Mouse (Mus musculus) neural tube, embryonic 10.5 days (tissue): Measurements from ENCODE around the gene Unc13c.
A peak's percentile ranks its signal among the peaks of the same experiment; 100 is the strongest.

Source experiments
- DNase-seq: peaks from one replicate; pipeline ENCODE4 v3.0.0-alpha.2; 2017; ENCODE audit warnings: low spot score; ENCODE audit errors: extremely low spot score

Unc13c gene

DNA sequence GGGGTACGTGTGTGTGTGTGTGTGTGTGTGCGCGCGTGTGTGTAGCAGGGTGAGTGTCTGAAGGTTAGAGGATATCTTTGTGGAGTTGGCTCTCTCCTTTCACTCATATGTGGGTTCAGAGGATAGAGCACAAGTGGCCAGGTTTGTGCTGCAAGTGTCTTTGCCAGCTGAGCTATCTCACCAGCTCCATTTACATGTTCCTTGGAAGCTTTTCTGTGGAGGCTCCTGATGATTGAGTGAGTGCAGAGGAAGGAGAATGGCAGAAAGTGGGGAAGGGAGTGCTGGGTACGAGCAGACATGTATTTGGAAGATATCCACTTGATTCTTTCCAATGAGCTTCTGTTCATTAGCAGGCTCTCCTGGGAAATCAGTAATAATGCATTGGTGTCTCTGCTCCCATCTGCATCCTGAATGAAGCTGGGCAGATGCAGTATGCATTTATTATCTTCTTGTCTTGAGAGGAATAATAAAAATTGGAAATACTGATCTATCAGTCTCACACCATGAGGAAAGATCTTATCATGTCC, 86.3 kb downstream of the Unc13c start:
- DNase-seq, result no peak

DNA sequence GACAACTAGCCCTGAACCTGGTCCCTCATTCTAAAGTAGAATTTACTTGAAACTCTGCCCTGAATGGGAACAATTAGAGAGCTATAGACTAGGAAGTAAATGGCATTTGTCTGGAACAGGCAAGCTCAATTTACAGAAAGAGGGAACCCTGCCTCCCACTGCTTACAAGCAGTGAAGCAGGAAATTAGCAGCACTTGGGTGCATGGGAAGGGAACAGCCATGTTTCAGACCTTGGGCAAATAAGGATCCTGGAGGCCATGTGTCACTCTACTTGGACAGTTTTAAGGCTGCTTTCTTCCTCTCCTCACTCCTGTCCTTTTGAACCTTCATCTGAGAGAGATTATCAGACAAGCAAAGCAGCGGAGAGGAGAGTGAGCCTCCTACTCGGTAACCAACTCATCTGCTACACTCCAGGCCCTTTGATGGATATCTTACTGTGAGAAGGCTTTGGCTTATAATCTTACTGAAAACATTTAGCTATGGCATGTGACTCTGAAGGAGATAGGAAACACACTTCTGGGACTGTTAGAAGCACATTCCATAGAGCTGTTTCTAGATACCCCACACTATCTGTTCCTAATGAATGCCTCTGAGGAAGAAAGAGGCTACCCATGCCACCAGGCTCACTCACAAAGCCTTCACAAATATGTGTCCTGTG, 101.2 kb downstream of the Unc13c start:
- DNase-seq, result no peak

DNA sequence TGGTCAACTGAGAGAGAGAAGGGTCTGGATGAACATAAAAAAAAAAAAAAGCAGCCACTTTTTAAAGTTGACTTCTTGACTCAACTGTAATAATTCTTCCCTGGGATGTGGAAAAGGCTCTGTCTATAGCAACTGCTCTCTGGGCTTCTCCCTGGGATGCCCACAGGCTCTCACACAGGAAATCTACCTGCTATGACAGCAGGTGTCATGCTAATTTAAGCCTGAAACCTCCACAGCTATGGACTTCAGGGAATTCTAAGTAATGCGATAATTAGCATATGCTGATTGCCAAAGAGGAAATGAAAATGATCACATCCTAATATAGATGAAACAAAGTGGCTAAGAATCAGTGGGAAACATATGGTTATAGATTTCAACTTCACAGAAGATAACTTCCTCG, 102.1 kb downstream of the Unc13c start:
- DNase-seq, result no peak

DNA sequence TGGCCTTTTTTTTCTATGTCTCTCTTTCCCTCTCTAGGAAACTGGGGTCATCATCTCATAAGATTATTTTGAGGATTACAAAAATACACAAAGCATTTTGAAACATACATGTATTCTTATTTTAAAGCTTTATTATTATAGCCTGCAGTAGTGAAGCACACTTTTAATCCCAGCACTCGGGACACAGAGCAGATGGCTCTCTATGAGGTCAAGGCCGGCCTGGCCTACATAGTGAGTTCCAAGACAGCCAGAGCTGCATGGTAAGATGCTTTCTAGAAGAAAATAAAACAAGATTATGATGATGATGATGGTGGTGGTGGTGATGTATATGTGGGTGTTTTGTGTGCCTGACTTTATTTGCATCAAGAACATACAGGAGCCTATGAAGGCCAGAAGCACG, 109.3 kb downstream of the Unc13c start:
- no peak for DNase-seq

DNA sequence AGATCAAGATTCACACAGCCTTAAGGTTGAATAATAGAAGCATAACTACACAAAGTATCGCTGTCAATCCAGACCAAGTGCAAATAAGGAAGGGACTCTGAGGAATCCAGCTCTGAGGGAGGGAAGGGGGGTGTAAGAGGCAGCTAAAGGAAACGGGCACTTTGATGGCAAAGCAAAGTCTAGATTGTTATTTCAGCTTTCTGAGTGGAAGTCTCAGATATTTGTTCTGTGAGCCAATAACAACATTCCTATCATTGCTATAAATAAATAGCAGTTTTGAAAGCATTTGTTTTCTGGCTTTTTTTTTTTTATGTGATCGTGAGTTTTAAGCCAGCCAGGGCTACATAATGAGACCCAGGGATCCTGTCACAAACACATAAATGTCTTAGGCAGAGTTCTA, 114.5 kb downstream of the Unc13c start:
- no peak for DNase-seq

DNA sequence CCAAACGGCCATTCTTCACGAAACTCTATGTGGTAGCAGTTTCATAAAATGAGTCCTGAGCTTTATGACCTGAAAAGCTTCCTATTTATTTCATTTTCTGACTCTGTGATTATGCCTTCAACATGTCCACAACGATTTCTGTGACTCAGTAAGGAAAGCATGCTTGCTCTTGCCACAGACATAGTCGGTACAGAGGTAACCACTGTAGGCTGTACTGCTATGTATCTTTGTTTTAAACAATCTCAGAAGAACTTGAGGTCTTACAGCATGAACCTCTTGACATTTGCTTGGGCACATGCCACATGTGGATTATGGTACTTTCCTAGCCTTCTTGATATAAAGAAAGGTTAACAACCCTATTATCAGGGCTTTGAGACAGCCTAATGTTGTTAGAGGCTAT, 162.1 kb downstream of the Unc13c start:
- DNase-seq, result no peak

DNA sequence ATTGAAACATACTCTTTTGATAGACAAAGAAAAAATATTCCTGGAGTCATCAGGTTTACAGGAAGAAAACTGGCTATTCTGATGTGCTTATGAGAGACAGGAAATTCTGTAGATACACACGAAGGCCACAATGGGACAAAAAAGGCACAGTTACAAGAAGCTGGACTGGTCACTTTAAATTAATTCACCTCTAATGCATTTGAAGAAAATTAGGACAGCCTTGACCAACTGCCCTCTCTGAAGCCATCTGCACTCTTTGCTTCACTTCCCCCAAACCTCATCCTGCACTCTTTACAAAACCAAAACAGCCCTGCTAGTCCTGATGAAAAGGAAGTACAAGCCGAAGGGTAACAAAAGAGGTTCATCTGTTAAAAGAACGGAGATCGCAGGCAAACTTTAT, 194.2 kb downstream of the Unc13c start:
- no peak for DNase-seq

DNA sequence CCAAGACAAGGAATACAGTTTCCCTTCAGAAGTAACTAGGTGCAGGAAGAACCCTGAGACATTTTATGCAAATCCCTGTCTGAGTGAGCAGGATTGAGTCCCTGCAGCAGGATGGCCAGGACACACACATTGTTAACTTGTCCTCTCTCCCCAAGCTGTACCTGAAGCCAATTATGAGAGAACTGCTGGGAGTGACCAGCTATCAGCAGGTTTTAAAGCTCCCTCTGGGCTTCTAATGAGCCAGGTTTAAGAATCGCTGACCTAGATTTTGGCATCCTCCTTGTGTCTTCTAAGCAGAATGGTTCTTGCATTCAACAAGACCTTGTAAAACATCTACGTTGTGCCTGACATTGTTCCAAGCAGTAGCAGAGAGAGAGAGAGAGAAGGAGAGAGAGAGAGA, 213.6 kb downstream of the Unc13c start:
- no peak for DNase-seq

DNA sequence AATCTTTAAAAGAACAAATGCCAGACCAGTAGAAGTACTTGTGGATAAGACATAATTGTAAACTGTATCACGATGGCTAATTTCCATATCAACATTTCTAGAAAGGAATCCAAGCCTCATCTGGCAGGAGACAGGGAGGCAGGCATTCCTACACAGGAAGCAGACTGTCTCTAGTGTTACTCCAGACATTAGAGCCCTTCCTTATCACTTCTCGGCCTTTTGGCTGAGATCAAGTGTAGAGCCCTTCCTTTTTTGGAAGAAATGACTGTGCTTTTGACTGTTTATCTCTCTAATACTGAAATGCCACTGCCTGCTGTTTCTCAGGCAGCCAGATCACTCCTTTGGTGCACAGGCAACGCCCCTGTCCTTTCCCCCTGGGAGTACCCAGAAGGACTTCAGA, 215.3 kb downstream of the Unc13c start:
- no peak for DNase-seq

DNA sequence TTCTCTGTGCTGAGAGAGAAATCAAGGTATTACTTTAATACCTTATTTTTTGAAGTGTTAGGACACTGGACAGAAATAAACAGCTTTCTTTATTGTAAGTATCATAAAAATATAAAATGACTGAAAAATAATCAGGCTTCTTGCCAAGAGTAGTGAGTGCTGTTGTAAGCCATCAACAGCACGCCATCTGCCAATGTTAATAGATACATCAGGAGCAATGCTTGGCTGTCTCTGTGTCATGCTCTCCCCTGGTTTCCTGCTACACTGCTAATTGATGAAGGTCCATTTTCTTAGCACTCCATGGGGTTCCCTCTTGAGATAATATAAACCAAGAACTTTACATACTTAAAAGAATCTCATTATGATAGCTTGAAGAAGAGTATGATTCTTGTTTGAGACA, 217.4 kb downstream of the Unc13c start:
- DNase-seq, result no peak

DNA sequence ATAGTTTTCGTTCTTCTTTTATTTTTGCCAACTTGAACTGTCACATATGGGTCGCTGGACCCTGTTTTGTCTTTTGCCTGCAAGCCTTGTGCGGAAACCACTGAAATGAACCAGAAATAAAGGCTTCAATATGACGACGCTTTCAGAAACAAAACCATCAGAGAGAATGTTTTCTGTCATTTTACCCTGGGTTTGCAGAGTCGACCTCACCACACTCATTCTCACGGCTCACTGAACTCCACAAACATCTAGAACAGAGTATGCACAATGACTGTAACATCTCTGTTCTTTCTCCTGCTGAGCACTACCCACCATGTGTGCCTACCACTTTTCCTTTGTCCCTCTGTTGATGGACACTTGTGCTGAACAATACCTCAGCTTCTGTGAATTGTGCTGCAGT, 234.3 kb downstream of the Unc13c start:
- no peak for DNase-seq

DNA sequence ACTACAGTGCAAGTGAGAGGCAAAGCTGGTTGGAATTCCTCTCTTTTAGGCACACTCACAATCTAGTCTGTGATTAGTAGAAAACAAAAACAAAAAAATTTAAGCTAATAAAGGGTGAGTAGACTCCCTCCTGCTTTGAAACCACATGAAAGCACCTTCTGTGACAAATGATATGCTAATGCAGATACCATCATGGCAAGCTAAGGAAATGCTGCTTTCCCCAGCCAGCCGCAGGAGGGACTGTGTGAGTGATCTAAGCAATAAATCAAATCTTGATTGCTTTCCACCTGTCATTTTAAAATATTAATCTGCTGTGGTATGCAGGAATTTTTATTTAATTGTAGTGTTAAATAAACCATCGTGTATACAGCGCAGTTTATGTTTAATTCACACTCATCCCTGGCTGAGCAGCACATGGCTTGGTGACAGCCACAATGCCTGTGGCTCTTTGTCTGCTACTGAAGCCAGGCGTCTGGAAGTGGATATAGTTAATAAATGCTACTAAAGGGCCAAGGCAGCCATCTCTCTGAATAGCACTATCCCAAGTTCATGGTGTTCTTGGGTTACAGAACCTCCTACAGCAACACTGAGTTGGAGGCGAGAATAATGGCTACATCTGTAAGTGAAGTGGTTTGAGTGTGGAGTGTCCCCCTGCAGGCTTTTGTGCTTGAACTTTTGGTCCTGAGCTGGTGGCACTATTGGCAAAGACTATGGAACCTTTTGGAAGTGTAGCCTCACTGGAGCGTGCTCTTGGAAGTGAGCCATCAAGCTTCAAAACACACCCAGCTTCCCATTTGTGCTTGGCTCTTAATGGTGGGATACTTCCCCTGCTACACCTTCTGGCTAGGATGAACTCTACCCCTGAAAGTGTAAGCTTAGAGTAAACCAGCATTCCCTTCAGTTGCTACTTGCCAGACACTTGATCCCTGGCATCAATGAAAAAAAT, 242.8 kb downstream of the Unc13c start:
- DNase-seq, result no peak

DNA sequence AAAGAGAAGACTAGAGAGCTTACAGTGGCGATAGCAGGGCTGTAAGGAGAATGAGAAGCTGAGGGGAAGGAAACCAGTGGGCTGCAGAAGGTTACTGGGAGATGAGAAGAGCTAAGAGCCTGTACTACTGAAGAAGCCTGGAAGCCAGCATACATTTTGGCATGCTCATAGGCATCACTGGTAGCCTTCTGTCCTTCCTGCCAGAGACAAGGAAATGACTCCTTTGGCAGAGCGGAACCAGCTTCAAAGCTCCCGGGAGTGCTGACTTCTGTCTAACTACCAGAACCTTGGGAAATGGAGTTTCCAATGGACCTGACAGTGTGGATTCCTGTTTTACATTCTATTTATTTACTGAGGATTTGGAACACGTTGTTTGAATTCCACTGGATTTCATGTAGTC, 244.0 kb downstream of the Unc13c start:
- no peak for DNase-seq

DNA sequence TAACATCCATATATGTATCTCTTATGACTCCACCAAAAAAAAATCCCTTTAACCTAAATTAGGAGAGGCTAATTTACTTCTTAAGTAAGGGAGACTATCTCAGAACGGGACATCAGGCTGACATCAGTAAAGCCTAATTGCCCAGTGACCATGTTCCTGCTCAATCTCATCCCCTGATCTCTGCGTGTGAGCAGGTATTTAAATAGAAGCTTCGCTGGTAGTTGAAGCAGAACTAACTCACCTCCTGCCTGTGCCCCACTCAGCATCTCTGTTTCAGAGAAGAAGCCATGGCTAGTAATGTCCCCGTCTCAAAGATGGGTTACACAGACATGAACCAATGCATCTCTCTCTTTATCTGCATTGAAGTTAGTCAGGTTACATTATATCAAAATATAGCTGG, 255.3 kb downstream of the Unc13c start:
- no peak for DNase-seq

DNA sequence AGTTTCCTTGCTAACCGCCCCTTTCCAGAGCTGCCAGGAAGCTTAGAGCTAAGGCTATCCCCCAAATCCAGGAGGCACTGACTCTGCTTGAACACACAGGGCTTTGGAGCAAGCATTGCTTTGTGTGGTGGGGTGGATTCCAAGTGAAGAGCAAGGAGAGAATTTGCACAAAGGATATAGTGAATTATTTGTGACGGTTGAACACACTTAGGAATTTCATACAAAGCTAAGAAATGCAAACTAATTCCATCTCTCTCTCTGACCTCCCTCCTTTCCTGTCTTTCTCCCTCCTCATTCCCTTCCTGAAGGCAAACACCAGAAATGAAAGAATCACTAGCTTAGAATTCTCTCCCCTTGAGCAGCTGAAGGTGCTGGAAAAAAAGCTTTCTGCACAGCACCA, 271.7 kb downstream of the Unc13c start:
- no peak for DNase-seq

DNA sequence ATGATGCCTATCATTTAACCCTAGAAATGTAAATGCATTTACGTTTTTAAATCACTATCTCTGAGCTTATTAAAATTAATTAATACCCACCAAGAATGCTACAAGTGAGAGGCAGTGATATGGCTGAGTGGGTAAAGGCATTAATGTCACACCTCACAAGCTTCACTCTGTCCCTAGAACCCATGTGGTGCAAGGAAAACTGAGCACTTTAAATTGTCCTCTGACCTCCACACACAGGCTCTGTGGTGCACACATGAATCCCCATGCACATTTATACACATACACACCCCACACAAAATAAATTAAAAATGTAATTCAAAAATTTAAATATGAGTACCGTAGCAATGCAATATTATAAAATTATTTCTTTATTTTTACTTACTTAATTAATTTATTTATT, 287.2 kb downstream of the Unc13c start:
- no peak for DNase-seq

DNA sequence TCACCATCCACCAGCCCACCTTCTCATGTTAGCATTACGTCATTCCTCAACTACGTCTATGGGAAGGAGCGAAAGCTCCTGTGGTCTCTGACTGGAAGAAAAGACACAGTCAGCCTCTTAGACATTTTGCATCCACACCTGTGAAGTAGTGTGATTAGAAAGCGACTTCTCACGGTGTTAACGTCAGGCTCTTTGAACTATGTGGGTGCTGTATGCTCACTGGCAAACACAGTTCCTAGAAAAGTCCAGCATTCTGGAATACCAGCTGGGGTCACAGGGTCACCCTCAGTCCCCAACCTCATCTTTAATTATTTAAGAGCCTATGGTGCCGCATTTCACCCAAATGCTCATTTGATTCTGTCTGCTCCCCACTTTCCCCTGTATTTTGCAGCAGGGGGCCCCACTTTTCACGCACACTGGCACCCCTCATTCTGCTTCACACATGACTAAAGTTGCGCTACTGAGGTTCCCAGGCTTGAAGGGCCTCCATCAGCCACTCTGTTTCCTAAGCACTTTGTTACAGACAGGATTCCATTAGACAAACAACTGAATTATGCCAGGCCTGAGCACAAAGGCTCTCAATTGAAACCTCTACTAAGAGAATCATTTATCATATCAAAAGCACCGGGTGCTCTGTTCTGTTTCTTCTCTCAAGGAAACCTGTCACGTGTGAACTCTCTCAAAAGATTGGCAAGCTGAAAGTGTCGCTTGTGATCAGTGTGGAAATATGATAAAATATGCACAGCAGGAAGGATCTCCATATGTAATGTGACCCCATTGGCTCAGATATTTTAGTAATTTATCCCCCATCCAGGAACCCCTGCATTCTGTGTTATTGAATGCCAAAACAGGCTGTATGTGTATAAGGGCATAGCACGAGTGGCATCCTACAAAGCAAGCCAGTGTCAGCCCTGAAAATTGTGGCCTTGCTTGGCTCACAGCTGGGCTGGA, 287.9 kb downstream of the Unc13c start:
- DNase-seq, result no peak

DNA sequence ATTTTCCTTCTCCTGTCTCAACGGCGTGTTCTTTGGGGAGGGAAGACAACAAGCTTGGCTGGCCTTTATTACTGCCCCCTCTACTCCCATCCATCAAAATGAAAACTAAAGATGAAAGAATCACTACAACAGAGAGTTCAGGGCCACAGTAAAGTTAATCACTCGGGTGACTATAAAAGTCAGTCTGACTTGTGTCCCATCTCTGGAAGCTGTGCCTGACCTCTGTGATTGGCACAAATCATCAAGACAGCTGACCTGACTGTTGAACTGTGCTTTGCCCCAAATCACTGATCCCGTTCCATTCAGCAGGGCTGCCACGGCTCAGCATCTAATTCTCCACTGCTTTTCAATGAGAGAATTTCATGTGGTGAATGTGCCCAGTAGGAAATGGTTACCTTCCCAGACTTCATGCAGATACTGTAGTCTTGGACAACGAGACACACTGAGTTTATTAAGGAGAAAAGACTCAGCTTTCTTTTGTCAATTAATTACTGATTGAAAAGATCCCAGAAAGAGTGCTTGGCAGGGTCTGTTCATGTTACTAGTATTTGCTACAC, 297.0 kb downstream of the Unc13c start:
- peak; percentile 23 for DNase-seq

DNA sequence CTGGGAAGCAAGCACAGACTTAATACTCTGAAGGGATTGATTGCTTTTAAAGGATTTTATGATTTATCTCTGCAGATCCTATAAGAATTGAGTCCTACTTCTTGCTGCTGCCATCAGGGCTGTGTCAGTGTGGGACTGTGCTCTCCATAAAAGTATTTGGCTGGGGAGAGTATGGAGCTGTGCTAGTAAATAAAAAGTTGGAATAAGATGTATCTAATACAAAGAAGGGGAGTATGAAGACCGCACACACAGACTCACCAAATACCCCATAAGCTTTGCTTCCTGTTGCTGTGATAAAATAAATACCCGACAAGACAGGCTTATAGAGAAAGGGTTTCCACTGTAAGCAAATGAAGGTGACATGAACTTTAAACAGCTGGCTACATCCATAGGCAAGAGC, 298.7 kb downstream of the Unc13c start:
- no peak for DNase-seq

DNA sequence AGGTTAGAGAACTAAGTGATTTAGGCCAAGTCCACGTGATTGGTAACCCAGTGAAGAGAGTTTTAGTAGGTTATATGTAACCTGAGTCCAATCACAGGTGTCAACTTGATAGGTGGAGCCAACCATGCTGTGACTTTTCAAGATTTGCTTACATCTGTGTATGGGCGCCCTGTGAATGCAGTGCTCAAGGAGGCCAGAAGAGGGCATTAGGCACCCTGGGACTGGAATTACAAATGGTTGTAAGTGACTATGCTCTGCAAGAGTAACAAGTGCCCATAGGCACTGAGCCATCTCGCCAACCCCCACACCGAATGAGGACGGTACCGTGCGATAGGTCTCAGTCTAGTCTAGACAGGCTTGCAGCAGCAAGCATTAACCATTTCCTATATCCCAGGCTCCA, 305.9 kb downstream of the Unc13c start:
- DNase-seq, result no peak

DNA sequence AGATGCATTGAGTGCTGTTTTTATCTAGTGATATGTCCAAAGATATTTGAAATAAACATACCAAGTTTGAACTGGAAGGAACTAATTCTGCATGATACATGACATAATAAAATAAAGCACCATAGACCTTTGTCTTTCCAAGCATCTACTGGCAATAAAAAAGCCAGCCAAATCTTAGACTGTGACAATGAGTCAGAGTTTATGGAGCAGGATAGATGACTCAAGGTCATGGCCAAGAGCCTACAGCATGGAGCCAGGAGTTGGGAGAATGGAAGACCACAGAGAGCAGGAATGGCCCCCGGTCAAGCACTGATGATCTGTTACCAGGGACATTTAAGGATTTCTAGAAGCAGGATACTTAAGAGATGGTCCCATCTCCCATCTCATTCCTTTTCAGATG, 319.7 kb downstream of the Unc13c start:
- DNase-seq, result no peak
